Mouse (Mus musculus): ENCODE measurements around the gene Ganc. TPM values are rescaled to one million over a fixed set of nuclear protein-coding genes. Genes with fewer than 3 reads are reported as not detected.

The Ganc gene
- total RNA-seq (2014; fragmentation: Nextera tagmentation) (16.0 and 17.2 TPM in 2 replicates), total RNA-seq (2017) (19.2 and 20.4 TPM in 2 replicates), polyA plus RNA-seq (2012) (0.95 and 1.6 TPM in 2 replicates)

DNA sequence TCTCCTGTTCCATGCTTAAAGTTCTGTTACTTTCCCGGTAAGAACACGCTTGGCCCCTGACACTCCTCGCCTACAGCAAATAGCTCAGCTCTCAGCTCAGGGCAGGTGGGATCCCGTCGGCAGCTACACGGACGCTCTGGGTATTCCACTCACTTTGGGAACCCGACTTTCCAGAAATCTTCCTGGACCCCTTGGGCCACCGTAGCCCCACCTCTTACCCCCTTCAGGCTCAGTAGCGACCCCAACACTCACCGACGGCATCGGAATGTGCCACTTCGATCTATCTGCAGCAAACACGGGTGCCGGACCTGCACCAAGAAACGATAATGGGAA lies at the start of gene Ganc:
Gene Ganc (plus strand): TSS at position 244 of the 333 bp plus-strand sequence.
- H3K4me1 ChIP-seq (ENCODE audit: insufficient read depth, low read depth, low read length), result peaks cover 17% of the 10 kb centered on the region
- TF ChIP-seq CTCF (IDR thresholded peaks at IDR 0.05; ENCODE audit: low read depth, low read length) (no peak), TAL1 (conservative IDR thresholded peaks at IDR 0.05; ENCODE audit: low read depth, low read length) (no peak), POLR2AphosphoS5 (IDR thresholded peaks at IDR 0.05; ENCODE audit: insufficient replicate concordance, low read depth, low read length) (no peak), GATA1 (IDR thresholded peaks at IDR 0.05; ENCODE audit: borderline replicate concordance, low read length) (no peak), GATA2 (IDR thresholded peaks at IDR 0.05; ENCODE audit: borderline replicate concordance, low read depth, low read length) (no peak)
- peaks cover 21% of the 10 kb centered on the region for H3K36me3 ChIP-seq (replicated peaks)
- H3K9me3 ChIP-seq (replicated peaks), result no peaks in the 10 kb centered on the region
- DNase-seq (ENCODE audit: low spot score), result no peak
- no peak for ATAC-seq (ENCODE audit: extremely low read depth, insufficient number of reproducible peaks, low FRiP score, poor library complexity, severe bottlenecking)
- no peaks in the 10 kb centered on the region for H3K27me3 ChIP-seq (ENCODE audit: insufficient read depth, low read length)
- H3K4me3 ChIP-seq (ENCODE audit: low read depth, low read length), result peak within 1 kb of the TSS; percentile 79

DNA sequence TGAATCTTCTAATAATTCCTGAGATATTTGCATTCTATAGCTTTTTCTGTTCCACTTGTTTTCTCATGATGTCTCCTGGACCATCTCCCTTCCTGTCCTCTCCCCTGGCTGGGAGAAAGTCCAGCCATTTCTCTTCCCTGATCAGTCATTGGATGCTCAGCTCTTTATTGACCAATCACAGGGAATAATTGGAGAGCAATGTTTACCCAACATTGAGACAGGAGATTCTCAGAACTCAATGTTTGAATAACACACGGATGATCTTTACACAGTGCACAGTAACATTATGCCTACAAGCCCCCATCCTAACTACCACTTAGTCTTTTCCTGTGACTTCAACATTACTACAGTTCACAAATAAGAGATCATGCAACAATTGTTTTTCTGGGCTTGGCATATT lies 43.3 kb upstream of the Ganc start:
- TF ChIP-seq GATA1 (IDR thresholded peaks at IDR 0.05; ENCODE audit: borderline replicate concordance, low read length), result no peak
- TF ChIP-seq TAL1 (conservative IDR thresholded peaks at IDR 0.05; ENCODE audit: low read depth, low read length), result no peak
- no peak for TF ChIP-seq POLR2AphosphoS5 (IDR thresholded peaks at IDR 0.05; ENCODE audit: insufficient replicate concordance, low read depth, low read length)
- no peak for TF ChIP-seq CTCF (IDR thresholded peaks at IDR 0.05; ENCODE audit: low read depth, low read length)
- TF ChIP-seq GATA2 (IDR thresholded peaks at IDR 0.05; ENCODE audit: borderline replicate concordance, low read depth, low read length), result no peak
- peaks cover 69% of the 10 kb centered on the region for H3K36me3 ChIP-seq (replicated peaks)
- no peak for DNase-seq (ENCODE audit: low spot score)

DNA sequence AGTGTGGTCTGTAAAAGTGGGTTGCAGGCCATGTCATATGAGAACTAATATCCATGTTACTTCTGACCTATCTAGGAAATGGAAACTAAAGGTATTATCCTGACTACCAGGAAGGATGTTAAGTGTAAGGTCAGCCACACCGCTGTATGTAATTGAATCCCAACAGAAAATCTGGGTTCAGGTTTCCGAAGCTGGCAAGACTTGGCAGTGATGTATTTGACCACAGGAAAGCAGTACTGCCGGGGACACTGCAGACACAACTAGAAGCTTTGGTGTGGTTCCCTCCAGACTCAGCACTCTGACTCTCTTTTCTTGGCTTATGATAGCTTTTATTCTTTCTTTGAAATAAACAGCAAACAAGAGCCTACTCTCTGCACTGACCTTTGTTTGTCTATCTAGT lies 37.2 kb upstream of the Ganc start:
- TF ChIP-seq GATA2 (IDR thresholded peaks at IDR 0.05; ENCODE audit: borderline replicate concordance, low read depth, low read length), result no peak
- no peak for TF ChIP-seq CTCF (IDR thresholded peaks at IDR 0.05; ENCODE audit: low read depth, low read length)
- TF ChIP-seq GATA1 (IDR thresholded peaks at IDR 0.05; ENCODE audit: borderline replicate concordance, low read length), result no peak
- no peak for TF ChIP-seq TAL1 (conservative IDR thresholded peaks at IDR 0.05; ENCODE audit: low read depth, low read length)
- TF ChIP-seq POLR2AphosphoS5 (IDR thresholded peaks at IDR 0.05; ENCODE audit: insufficient replicate concordance, low read depth, low read length), result no peak
- ATAC-seq (ENCODE audit: extremely low read depth, insufficient number of reproducible peaks, low FRiP score, poor library complexity, severe bottlenecking), result no peak
- Histone ChIP-seq H3K9me3 (replicated peaks) (no peaks in the 10 kb centered on the region), H3K27me3 (ENCODE audit: insufficient read depth, low read length) (no peaks in the 10 kb centered on the region), H3K36me3 (replicated peaks) (peaks cover 78% of the 10 kb centered on the region), H3K4me1 (ENCODE audit: insufficient read depth, low read depth, low read length) (no peaks in the 10 kb centered on the region), H3K4me3 (ENCODE audit: low read depth, low read length) (no peak overlapping the region)
- no peak for DNase-seq (ENCODE audit: low spot score)

More for the DNA sequence above, 43.3 kb upstream of the Ganc start:
- H3K4me3 ChIP-seq (ENCODE audit: low read depth, low read length), result no peak overlapping the region
- H3K9me3 ChIP-seq (replicated peaks), result no peaks in the 10 kb centered on the region
- ATAC-seq (ENCODE audit: extremely low read depth, insufficient number of reproducible peaks, low FRiP score, poor library complexity, severe bottlenecking), result no peak
- no peaks in the 10 kb centered on the region for H3K27me3 ChIP-seq (ENCODE audit: insufficient read depth, low read length)
- no peaks in the 10 kb centered on the region for H3K4me1 ChIP-seq (ENCODE audit: insufficient read depth, low read depth, low read length)

DNA sequence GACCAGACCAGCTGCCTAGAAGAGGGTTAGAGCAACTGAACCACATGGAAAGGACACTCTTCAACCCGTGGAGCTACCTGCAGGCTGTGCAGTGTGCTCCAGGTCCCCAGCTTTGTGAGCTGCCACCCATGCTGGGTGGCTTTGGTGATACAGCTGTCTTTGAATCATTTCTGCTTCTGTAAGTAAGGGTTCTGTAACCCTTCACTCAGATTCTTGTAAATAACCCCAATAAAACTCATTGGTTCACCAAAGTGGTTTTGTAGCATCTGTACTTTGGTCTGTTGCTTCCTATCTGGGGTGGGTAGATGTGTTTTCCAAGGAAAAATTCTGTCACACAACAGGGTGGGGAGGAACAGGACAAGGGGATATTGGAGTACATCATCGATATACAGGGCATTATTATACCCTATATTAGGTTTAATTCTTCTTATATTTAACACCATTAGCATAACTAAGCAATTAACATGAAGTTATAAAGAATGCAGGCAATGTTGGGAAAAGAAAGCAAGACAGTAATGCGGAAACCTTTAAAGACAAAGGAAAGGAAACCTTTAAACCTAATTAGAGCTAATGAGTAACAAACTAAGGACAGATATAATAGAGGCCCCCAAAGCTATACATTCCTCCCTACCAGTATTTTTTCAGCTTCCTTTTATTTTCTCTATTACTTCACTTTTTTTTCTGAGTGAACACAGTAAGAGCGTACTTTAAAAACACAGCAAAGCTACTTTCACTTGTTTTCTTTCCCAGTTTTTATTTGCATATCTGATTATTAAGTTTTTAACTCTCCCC lies 36.1 kb upstream of the Ganc start:
- H3K9me3 ChIP-seq (replicated peaks), result no peaks in the 10 kb centered on the region
- H3K36me3 ChIP-seq (replicated peaks), result peaks cover 78% of the 10 kb centered on the region
- no peak for ATAC-seq (ENCODE audit: extremely low read depth, insufficient number of reproducible peaks, low FRiP score, poor library complexity, severe bottlenecking)
- DNase-seq (ENCODE audit: low spot score), result no peak
- no peaks in the 10 kb centered on the region for H3K27me3 ChIP-seq (ENCODE audit: insufficient read depth, low read length)
- no peak overlapping the region for H3K4me3 ChIP-seq (ENCODE audit: low read depth, low read length)
- H3K4me1 ChIP-seq (ENCODE audit: insufficient read depth, low read depth, low read length), result no peaks in the 10 kb centered on the region
- TF ChIP-seq POLR2AphosphoS5 (IDR thresholded peaks at IDR 0.05; ENCODE audit: insufficient replicate concordance, low read depth, low read length), result no peak
- TF ChIP-seq CTCF (IDR thresholded peaks at IDR 0.05; ENCODE audit: low read depth, low read length), result no peak
- no peak for TF ChIP-seq GATA2 (IDR thresholded peaks at IDR 0.05; ENCODE audit: borderline replicate concordance, low read depth, low read length)
- TF ChIP-seq GATA1 (IDR thresholded peaks at IDR 0.05; ENCODE audit: borderline replicate concordance, low read length), result no peak
- no peak for TF ChIP-seq TAL1 (conservative IDR thresholded peaks at IDR 0.05; ENCODE audit: low read depth, low read length)

DNA sequence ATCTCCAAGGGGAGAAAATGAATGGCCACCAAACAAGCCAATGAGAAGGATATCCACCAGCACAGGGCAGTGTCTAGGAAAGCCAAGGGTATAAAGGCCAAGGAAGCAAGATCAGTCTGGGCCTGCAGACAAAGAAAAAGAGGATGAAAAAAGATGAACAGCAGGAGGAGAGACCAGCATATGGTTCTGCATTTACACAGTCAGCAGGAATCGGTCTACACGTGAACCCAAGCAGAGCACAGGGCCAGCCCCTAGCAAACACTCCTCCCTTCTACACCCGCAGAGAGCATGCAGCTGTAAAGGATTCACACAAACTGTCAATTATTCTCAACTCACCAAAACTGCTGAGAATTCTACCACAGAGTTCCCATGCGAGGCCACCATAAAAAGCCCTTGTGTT lies 29.8 kb upstream of the Ganc start:
- no peaks in the 10 kb centered on the region for H3K27me3 ChIP-seq (ENCODE audit: insufficient read depth, low read length)
- no peaks in the 10 kb centered on the region for H3K4me1 ChIP-seq (ENCODE audit: insufficient read depth, low read depth, low read length)
- no peaks in the 10 kb centered on the region for H3K9me3 ChIP-seq (replicated peaks)
- ATAC-seq (ENCODE audit: extremely low read depth, insufficient number of reproducible peaks, low FRiP score, poor library complexity, severe bottlenecking) (no peak), DNase-seq (ENCODE audit: low spot score) (no peak)
- no peak for TF ChIP-seq GATA2 (IDR thresholded peaks at IDR 0.05; ENCODE audit: borderline replicate concordance, low read depth, low read length)
- no peak for TF ChIP-seq GATA1 (IDR thresholded peaks at IDR 0.05; ENCODE audit: borderline replicate concordance, low read length)
- TF ChIP-seq CTCF (IDR thresholded peaks at IDR 0.05; ENCODE audit: low read depth, low read length), result no peak
- TF ChIP-seq TAL1 (conservative IDR thresholded peaks at IDR 0.05; ENCODE audit: low read depth, low read length), result no peak
- TF ChIP-seq POLR2AphosphoS5 (IDR thresholded peaks at IDR 0.05; ENCODE audit: insufficient replicate concordance, low read depth, low read length), result no peak
- no peak overlapping the region for H3K4me3 ChIP-seq (ENCODE audit: low read depth, low read length)
- peaks cover 79% of the 10 kb centered on the region for H3K36me3 ChIP-seq (replicated peaks)

DNA sequence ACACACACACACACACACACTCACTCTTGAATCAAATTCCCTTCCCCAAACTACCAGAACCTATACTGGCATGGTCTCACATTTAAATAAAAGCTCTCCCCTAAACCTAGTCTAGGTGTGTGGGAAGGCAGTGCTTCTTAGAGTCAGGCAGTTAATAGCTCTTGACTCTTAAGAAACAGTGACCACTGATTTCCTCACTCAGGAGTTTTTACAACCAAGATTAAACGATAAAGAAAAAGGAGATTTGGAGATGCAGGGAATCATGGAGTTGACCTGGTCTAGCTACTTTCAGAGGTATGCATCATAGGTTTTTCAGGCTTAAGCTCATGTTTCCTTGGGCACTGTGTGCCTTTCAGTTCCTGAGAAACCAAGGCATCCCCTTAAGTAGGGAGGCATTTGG lies 17.4 kb upstream of the Ganc start:
- Histone ChIP-seq H3K27me3 (ENCODE audit: insufficient read depth, low read length) (no peaks in the 10 kb centered on the region), H3K9me3 (replicated peaks) (no peaks in the 10 kb centered on the region), H3K4me3 (ENCODE audit: low read depth, low read length) (no peak overlapping the region), H3K36me3 (replicated peaks) (peaks cover 82% of the 10 kb centered on the region), H3K4me1 (ENCODE audit: insufficient read depth, low read depth, low read length) (no peaks in the 10 kb centered on the region)
- ATAC-seq (ENCODE audit: extremely low read depth, insufficient number of reproducible peaks, low FRiP score, poor library complexity, severe bottlenecking), result no peak
- no peak for DNase-seq (ENCODE audit: low spot score)
- TF ChIP-seq GATA1 (IDR thresholded peaks at IDR 0.05; ENCODE audit: borderline replicate concordance, low read length) (no peak), POLR2AphosphoS5 (IDR thresholded peaks at IDR 0.05; ENCODE audit: insufficient replicate concordance, low read depth, low read length) (no peak), CTCF (IDR thresholded peaks at IDR 0.05; ENCODE audit: low read depth, low read length) (no peak), TAL1 (conservative IDR thresholded peaks at IDR 0.05; ENCODE audit: low read depth, low read length) (no peak), GATA2 (IDR thresholded peaks at IDR 0.05; ENCODE audit: borderline replicate concordance, low read depth, low read length) (no peak)
